Mouse (Mus musculus): Measurements from ENCODE around the gene Plxna2. TPM values are rescaled to one million over a fixed set of nuclear protein-coding genes. Genes with fewer than 3 reads are reported as not detected.

Gene Plxna2
- polyA plus RNA-seq, 1 experiment: 7.9 TPM

GRCm38 (mm10) chr1:194622677-194623076 is 4.7 kb downstream of the Plxna2 start:
- Histone ChIP-seq H3K27ac (ENCODE audit: control insufficient read depth, insufficient read depth, low read depth, low read length) (no peak overlapping the region), H3K36me3 (ENCODE audit: control insufficient read depth, insufficient read depth, low read length) (no peaks in the 10 kb centered on the region), H3K27me3 (ENCODE audit: control insufficient read depth, insufficient read depth, low read length) (no peaks in the 10 kb centered on the region), H3K4me3 (ENCODE audit: control insufficient read depth, low read depth, low read length) (no peak overlapping the region), H3K4me1 (ENCODE audit: control insufficient read depth, insufficient read depth, low read length) (peaks cover 12% of the 10 kb centered on the region)
- TF ChIP-seq POLR2A (IDR thresholded peaks at IDR 0.05; ENCODE audit: control insufficient read depth, low read depth, low read length) (no peak), CTCF (IDR thresholded peaks at IDR 0.05; ENCODE audit: control insufficient read depth, insufficient read depth, insufficient replicate concordance, low read depth, low read length) (no peak)

GRCm38 (mm10) chr1:194623641-194624040 is 5.6 kb downstream of the Plxna2 start:
- no peaks in the 10 kb centered on the region for H3K36me3 ChIP-seq (ENCODE audit: control insufficient read depth, insufficient read depth, low read length)
- H3K4me1 ChIP-seq (ENCODE audit: control insufficient read depth, insufficient read depth, low read length): peaks cover 12% of the 10 kb centered on the region
- H3K27ac ChIP-seq (ENCODE audit: control insufficient read depth, insufficient read depth, low read depth, low read length): no peak overlapping the region
- no peak overlapping the region for H3K4me3 ChIP-seq (ENCODE audit: control insufficient read depth, low read depth, low read length)
- no peaks in the 10 kb centered on the region for H3K27me3 ChIP-seq (ENCODE audit: control insufficient read depth, insufficient read depth, low read length)
- TF ChIP-seq POLR2A (IDR thresholded peaks at IDR 0.05; ENCODE audit: control insufficient read depth, low read depth, low read length): no peak
- no peak for TF ChIP-seq CTCF (IDR thresholded peaks at IDR 0.05; ENCODE audit: control insufficient read depth, insufficient read depth, insufficient replicate concordance, low read depth, low read length)

GRCm38 (mm10) chr1:194624411-194624810 is 6.4 kb downstream of the Plxna2 start:
- no peak for TF ChIP-seq CTCF (IDR thresholded peaks at IDR 0.05; ENCODE audit: control insufficient read depth, insufficient read depth, insufficient replicate concordance, low read depth, low read length)
- TF ChIP-seq POLR2A (IDR thresholded peaks at IDR 0.05; ENCODE audit: control insufficient read depth, low read depth, low read length): no peak
- Histone ChIP-seq H3K4me1 (ENCODE audit: control insufficient read depth, insufficient read depth, low read length) (peaks cover 8% of the 10 kb centered on the region), H3K27ac (ENCODE audit: control insufficient read depth, insufficient read depth, low read depth, low read length) (no peak overlapping the region), H3K36me3 (ENCODE audit: control insufficient read depth, insufficient read depth, low read length) (no peaks in the 10 kb centered on the region), H3K27me3 (ENCODE audit: control insufficient read depth, insufficient read depth, low read length) (no peaks in the 10 kb centered on the region), H3K4me3 (ENCODE audit: control insufficient read depth, low read depth, low read length) (no peak overlapping the region)

- TF ChIP-seq POLR2A (IDR thresholded peaks at IDR 0.05; ENCODE audit: control insufficient read depth, low read depth, low read length) (no peak), CTCF (IDR thresholded peaks at IDR 0.05; ENCODE audit: control insufficient read depth, insufficient read depth, insufficient replicate concordance, low read depth, low read length) (no peak)
- no peak overlapping the region for H3K4me3 ChIP-seq (ENCODE audit: control insufficient read depth, low read depth, low read length)
Measured at GRCm38 (mm10) chr1:194624973-194625372, 7.0 kb downstream of the Plxna2 start.

GRCm38 (mm10) chr1:194626109-194626508 is 8.1 kb downstream of the Plxna2 start:
- Histone ChIP-seq H3K4me1 (ENCODE audit: control insufficient read depth, insufficient read depth, low read length) (no peaks in the 10 kb centered on the region), H3K4me3 (ENCODE audit: control insufficient read depth, low read depth, low read length) (no peak overlapping the region), H3K27me3 (ENCODE audit: control insufficient read depth, insufficient read depth, low read length) (no peaks in the 10 kb centered on the region), H3K36me3 (ENCODE audit: control insufficient read depth, insufficient read depth, low read length) (no peaks in the 10 kb centered on the region), H3K27ac (ENCODE audit: control insufficient read depth, insufficient read depth, low read depth, low read length) (no peak overlapping the region)
- TF ChIP-seq CTCF (IDR thresholded peaks at IDR 0.05; ENCODE audit: control insufficient read depth, insufficient read depth, insufficient replicate concordance, low read depth, low read length): no peak
- no peak for TF ChIP-seq POLR2A (IDR thresholded peaks at IDR 0.05; ENCODE audit: control insufficient read depth, low read depth, low read length)

More at GRCm38 (mm10) chr1:194624973-194625372, 7.0 kb downstream of the Plxna2 start:
- H3K27me3 ChIP-seq (ENCODE audit: control insufficient read depth, insufficient read depth, low read length): no peaks in the 10 kb centered on the region
- no peaks in the 10 kb centered on the region for H3K36me3 ChIP-seq (ENCODE audit: control insufficient read depth, insufficient read depth, low read length)
- peaks cover 3% of the 10 kb centered on the region for H3K4me1 ChIP-seq (ENCODE audit: control insufficient read depth, insufficient read depth, low read length)
- H3K27ac ChIP-seq (ENCODE audit: control insufficient read depth, insufficient read depth, low read depth, low read length): no peak overlapping the region

GRCm38 (mm10) chr1:194627286-194627685 is 9.3 kb downstream of the Plxna2 start:
- no peak overlapping the region for H3K27ac ChIP-seq (ENCODE audit: control insufficient read depth, insufficient read depth, low read depth, low read length)
- TF ChIP-seq POLR2A (IDR thresholded peaks at IDR 0.05; ENCODE audit: control insufficient read depth, low read depth, low read length) (no peak), CTCF (IDR thresholded peaks at IDR 0.05; ENCODE audit: control insufficient read depth, insufficient read depth, insufficient replicate concordance, low read depth, low read length) (no peak)
- no peak overlapping the region for H3K4me3 ChIP-seq (ENCODE audit: control insufficient read depth, low read depth, low read length)
- no peaks in the 10 kb centered on the region for H3K4me1 ChIP-seq (ENCODE audit: control insufficient read depth, insufficient read depth, low read length)
- no peaks in the 10 kb centered on the region for H3K36me3 ChIP-seq (ENCODE audit: control insufficient read depth, insufficient read depth, low read length)
- no peaks in the 10 kb centered on the region for H3K27me3 ChIP-seq (ENCODE audit: control insufficient read depth, insufficient read depth, low read length)

- Histone ChIP-seq H3K27ac (ENCODE audit: control insufficient read depth, insufficient read depth, low read depth, low read length) (no peak overlapping the region), H3K4me1 (ENCODE audit: control insufficient read depth, insufficient read depth, low read length) (no peaks in the 10 kb centered on the region)
Measured at GRCm38 (mm10) chr1:194629135-194629689, 11.2 kb downstream of the Plxna2 start.

More at GRCm38 (mm10) chr1:194629135-194629689, 11.2 kb downstream of the Plxna2 start:
- no peaks in the 10 kb centered on the region for H3K27me3 ChIP-seq (ENCODE audit: control insufficient read depth, insufficient read depth, low read length)
- H3K36me3 ChIP-seq (ENCODE audit: control insufficient read depth, insufficient read depth, low read length): no peaks in the 10 kb centered on the region
- TF ChIP-seq POLR2A (IDR thresholded peaks at IDR 0.05; ENCODE audit: control insufficient read depth, low read depth, low read length): no peak
- TF ChIP-seq CTCF (IDR thresholded peaks at IDR 0.05; ENCODE audit: control insufficient read depth, insufficient read depth, insufficient replicate concordance, low read depth, low read length): no peak
- no peak overlapping the region for H3K4me3 ChIP-seq (ENCODE audit: control insufficient read depth, low read depth, low read length)

Data from testis, adult 2 months (tissue).